Mouse (Mus musculus): Measurements from ENCODE around the gene Xpo5. TPM values are rescaled to one million over a fixed set of nuclear protein-coding genes. Genes with fewer than 3 reads are reported as not detected.

The Xpo5 gene
- total and polyA plus RNA-seq, 3 experiments: 44.7 to 56.3 (median 55.1) TPM

DNA sequence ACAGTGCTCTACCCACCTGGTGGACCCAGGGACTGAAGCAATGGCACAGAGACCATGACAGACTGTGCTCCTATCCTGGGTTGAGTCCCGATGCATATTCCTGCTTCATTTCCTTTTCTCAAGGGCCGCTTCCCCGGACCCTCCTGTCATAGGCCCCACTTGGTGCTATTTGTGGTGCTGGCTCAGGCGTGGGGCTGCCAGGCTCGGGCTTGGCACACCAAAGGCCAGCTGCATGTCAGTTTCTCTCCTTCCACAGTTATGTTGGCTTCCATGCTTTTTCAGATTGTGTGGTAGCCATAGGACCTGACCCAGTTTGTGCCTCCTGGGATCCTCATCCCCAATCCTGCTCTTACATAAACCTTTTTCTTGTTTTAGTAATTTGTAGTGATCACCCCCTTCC, 33.8 kb upstream of the Xpo5 start:
- DNase-seq (ENCODE audit: extremely low read depth): no peak
- Histone ChIP-seq H3K4me2 (ENCODE audit: insufficient read depth, low read depth, poor library complexity, severe bottlenecking) (no peak overlapping the region), H3K79me2 (replicated peaks; ENCODE audit: control insufficient read depth, extremely low read depth, insufficient read depth, poor library complexity, severe bottlenecking) (peaks cover 2% of the 10 kb centered on the region; the same call in 1 of the 2 replicates), H3K9me3 (replicated peaks; ENCODE audit: low read length) (no peaks in the 10 kb centered on the region), H3K27me3 (replicated peaks) (no peaks in the 10 kb centered on the region), H3K4me1 (ENCODE audit: control insufficient read depth in 1 of 2, insufficient read depth in 2 of 2) (peaks cover 5 to 16% of the 10 kb centered on the region in 2 experiments; a peak in 3 of 4 replicates), H3K27ac (ENCODE audit: insufficient read depth, low read depth) (no peak overlapping the region), H3K9ac (ENCODE audit: insufficient read depth, low read depth) (no peak overlapping the region), H3K4me3 (replicated peaks in 1 of 3; ENCODE audit: low read depth in 2 of 3, low read length in 2 of 3, poor library complexity in 1 of 3) (no peak overlapping the region), H3K36me3 (replicated peaks in 1 of 2; ENCODE audit: control insufficient read depth in 1 of 2, insufficient read depth in 1 of 2, low read length in 1 of 2) (peaks cover 83 to 94% of the 10 kb centered on the region in 2 experiments)
- dilution Hi-C loops (cut with MboI; ENCODE audit: extremely low pct_ligation_motif_present, extremely low pct_unique_long_range_greater_than_20kb, low sequenced_read_pairs) (no loop called here), in situ Hi-C loops (cut with MboI; ENCODE audit: low pct_ligation_motif_present, low pct_unique_long_range_greater_than_20kb, low sequenced_read_pairs) (no loop called here)
- no peak for TF ChIP-seq MAFK (IDR thresholded peaks at IDR 0.05; ENCODE audit: insufficient replicate concordance, low read length)
- TF ChIP-seq JUN (IDR thresholded peaks at IDR 0.05; ENCODE audit: insufficient read depth, low read depth, low read length): no peak
- no peak for TF ChIP-seq TBP (conservative IDR thresholded peaks at IDR 0.05; ENCODE audit: low read depth, low read length)
- no peak for TF ChIP-seq RCOR1 (conservative IDR thresholded peaks at IDR 0.05; ENCODE audit: low read depth, low read length)
- no peak for TF ChIP-seq KAT2A (IDR thresholded peaks at IDR 0.05; ENCODE audit: insufficient replicate concordance, low read length)
- TF ChIP-seq JUND (conservative IDR thresholded peaks at IDR 0.05; ENCODE audit: low read depth, low read length): no peak
- no peak for TF ChIP-seq GABPA (IDR thresholded peaks at IDR 0.05; ENCODE audit: insufficient replicate concordance, low read depth, low read length)
- TF ChIP-seq MAX (IDR thresholded peaks at IDR 0.05; ENCODE audit: low read length): no peak
- TF ChIP-seq USF1 (IDR thresholded peaks at IDR 0.05; ENCODE audit: low read depth, low read length): no peak
- no peak for TF ChIP-seq BHLHE40 (IDR thresholded peaks at IDR 0.05; ENCODE audit: low read depth, low read length)
- no peak for TF ChIP-seq MAZ (IDR thresholded peaks at IDR 0.05; ENCODE audit: low read depth, low read length)
- no peak for TF ChIP-seq E2F4 (IDR thresholded peaks at IDR 0.05; ENCODE audit: insufficient replicate concordance, low read depth, low read length)
- no peak for TF ChIP-seq POLR2A (IDR thresholded peaks at IDR 0.05; ENCODE audit: low read depth, low read length)
- TF ChIP-seq MEF2A (IDR thresholded peaks at IDR 0.05; ENCODE audit: borderline replicate concordance, low read depth, low read length): no peak
- TF ChIP-seq USF2 (conservative IDR thresholded peaks at IDR 0.05; ENCODE audit: low read depth, low read length): no peak
- TF ChIP-seq POLR2AphosphoS2 (IDR thresholded peaks at IDR 0.05; ENCODE audit: low read depth, low read length): no peak
- no peak for TF ChIP-seq NRF1 (IDR thresholded peaks at IDR 0.05; ENCODE audit: low read depth, low read length)

DNA sequence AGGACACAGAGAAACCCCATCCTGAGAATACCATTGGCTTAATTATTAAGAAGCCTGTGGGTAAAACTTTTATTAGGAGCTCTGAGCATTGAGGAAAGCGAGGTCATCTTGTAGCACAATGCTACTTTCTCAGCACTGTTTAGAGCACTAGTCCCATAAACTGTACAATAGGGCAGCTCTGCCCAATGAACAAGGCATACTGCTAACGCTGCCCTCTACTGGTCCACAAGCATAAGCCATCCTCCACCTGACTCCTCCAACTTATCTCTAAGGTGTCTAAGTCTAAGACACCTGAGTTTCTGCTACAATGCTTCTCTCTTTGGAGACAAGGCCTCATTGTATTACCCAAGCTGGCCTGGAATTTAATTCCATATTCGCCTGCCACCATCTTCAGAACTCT, 32.0 kb upstream of the Xpo5 start:
- Histone ChIP-seq H3K79me2 (replicated peaks; ENCODE audit: control insufficient read depth, extremely low read depth, insufficient read depth, poor library complexity, severe bottlenecking) (no peaks in the 10 kb centered on the region), H3K4me1 (ENCODE audit: control insufficient read depth in 1 of 2, insufficient read depth in 2 of 2) (peaks cover 0 to 7% of the 10 kb centered on the region in 2 experiments; a peak in 1 of 4 replicates), H3K9me3 (replicated peaks; ENCODE audit: low read length) (no peaks in the 10 kb centered on the region), H3K9ac (ENCODE audit: insufficient read depth, low read depth) (no peak overlapping the region), H3K36me3 (replicated peaks in 1 of 2; ENCODE audit: control insufficient read depth in 1 of 2, insufficient read depth in 1 of 2, low read length in 1 of 2) (peaks cover 70 to 85% of the 10 kb centered on the region in 2 experiments), H3K27me3 (replicated peaks) (no peaks in the 10 kb centered on the region), H3K4me2 (ENCODE audit: insufficient read depth, low read depth, poor library complexity, severe bottlenecking) (no peak overlapping the region), H3K27ac (ENCODE audit: insufficient read depth, low read depth) (no peak overlapping the region), H3K4me3 (replicated peaks in 1 of 3; ENCODE audit: low read depth in 2 of 3, low read length in 2 of 3, poor library complexity in 1 of 3) (no peak overlapping the region)
- in situ Hi-C loops (cut with MboI; ENCODE audit: low pct_ligation_motif_present, low pct_unique_long_range_greater_than_20kb, low sequenced_read_pairs) (no loop called here), dilution Hi-C loops (cut with MboI; ENCODE audit: extremely low pct_ligation_motif_present, extremely low pct_unique_long_range_greater_than_20kb, low sequenced_read_pairs) (no loop called here)
- peak; percentile 55 for DNase-seq (ENCODE audit: extremely low read depth)
- TF ChIP-seq UBTF (IDR thresholded peaks at IDR 0.05; ENCODE audit: low read depth, low read length) (no peak), E2F4 (IDR thresholded peaks at IDR 0.05; ENCODE audit: insufficient replicate concordance, low read depth, low read length) (no peak), USF1 (IDR thresholded peaks at IDR 0.05; ENCODE audit: low read depth, low read length) (no peak), NRF1 (IDR thresholded peaks at IDR 0.05; ENCODE audit: low read depth, low read length) (no peak), POLR2AphosphoS2 (IDR thresholded peaks at IDR 0.05; ENCODE audit: low read depth, low read length) (no peak), CHD1 (IDR thresholded peaks at IDR 0.05; ENCODE audit: low read depth, low read length) (no peak), TCF12 (IDR thresholded peaks at IDR 0.05; ENCODE audit: low read depth, low read length) (no peak), PAX5 (IDR thresholded peaks at IDR 0.05; ENCODE audit: low read length) (no peak), SIN3A (IDR thresholded peaks at IDR 0.05; ENCODE audit: low read length) (no peak), MXI1 (IDR thresholded peaks at IDR 0.05; ENCODE audit: low read depth, low read length) (no peak), ETS1 (conservative IDR thresholded peaks at IDR 0.05; ENCODE audit: low read depth, low read length) (no peak), HCFC1 (IDR thresholded peaks at IDR 0.05; ENCODE audit: low read depth, low read length) (no peak), MAZ (IDR thresholded peaks at IDR 0.05; ENCODE audit: low read depth, low read length) (no peak), BHLHE40 (IDR thresholded peaks at IDR 0.05; ENCODE audit: low read depth, low read length) (no peak), MEF2A (IDR thresholded peaks at IDR 0.05; ENCODE audit: borderline replicate concordance, low read depth, low read length) (no peak), GABPA (IDR thresholded peaks at IDR 0.05; ENCODE audit: insufficient replicate concordance, low read depth, low read length) (no peak), NELFE (IDR thresholded peaks at IDR 0.05; ENCODE audit: low read depth, low read length) (no peak), USF2 (conservative IDR thresholded peaks at IDR 0.05; ENCODE audit: low read depth, low read length) (no peak), JUN (IDR thresholded peaks at IDR 0.05; ENCODE audit: insufficient read depth, low read depth, low read length) (no peak), CTCF (conservative IDR thresholded peaks at IDR 0.05 in 1 of 2, IDR thresholded peaks at IDR 0.05 in 1 of 2; ENCODE audit: low read depth in 2 of 2, low read length in 2 of 2) (peak; percentile 69 to 77), EP300 (IDR thresholded peaks at IDR 0.05; ENCODE audit: low read length) (no peak), ZNF384 (IDR thresholded peaks at IDR 0.05; ENCODE audit: low read depth, low read length) (no peak), TBP (conservative IDR thresholded peaks at IDR 0.05; ENCODE audit: low read depth, low read length) (no peak), SMC3 (IDR thresholded peaks at IDR 0.05; ENCODE audit: low read depth, low read length) (peak; percentile 53), RAD21 (IDR thresholded peaks at IDR 0.05; ENCODE audit: low read depth, low read length) (peak; percentile 43)

Measured in CH12.LX (cell line).